Mouse (Mus musculus): ENCODE measurements at regions not wholly inside any gene's neighbourhood (a gene's known extent, or its start where the extent isn't known, plus 50 kb on each side); places are given as distances from the start of the nearest gene placed in this dataset.

DNA sequence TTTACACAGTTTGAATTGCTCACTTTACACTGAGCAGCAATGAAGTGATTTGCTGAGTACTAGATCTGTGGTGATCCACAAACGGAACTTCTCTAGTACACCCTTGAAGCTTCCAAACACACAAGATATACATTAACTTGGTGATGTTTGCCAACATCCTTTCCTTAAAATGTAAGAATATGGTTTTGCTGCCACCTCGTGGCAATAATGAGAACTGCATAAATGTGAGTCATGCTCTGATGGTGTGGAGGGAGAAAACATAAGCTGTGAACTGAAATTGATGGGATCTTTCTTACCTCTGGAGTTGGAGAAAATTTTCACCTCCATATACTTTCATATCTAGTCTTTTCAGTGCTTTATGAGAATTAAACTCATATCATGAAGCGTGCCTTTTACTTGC, 51.6 kb downstream of the Bex3 start:
- peak in 1 of 2 experiments; percentile 3 for DNase-seq (ENCODE audit: low spot score in 2 of 2)

DNA sequence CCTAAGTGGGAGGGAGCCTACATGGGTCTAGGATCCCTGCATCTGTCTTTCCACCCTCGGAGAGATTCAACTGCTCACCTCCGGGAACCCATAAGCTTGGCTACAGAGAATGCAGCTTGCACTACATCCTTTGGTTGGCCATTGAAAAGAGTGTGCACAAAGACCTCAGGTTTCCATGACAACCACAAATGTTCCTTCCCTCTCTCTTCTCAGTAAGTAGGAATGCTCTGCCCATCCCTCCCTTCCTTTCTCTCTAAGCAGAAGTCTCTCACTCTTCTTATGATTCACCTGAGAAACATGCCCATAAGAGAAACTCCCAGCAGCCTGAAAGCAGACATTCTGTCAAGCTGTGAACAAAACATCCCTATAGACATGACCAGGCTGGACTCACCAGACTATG, 95.8 kb downstream of the Bex3 start:
- no peak for DNase-seq (ENCODE audit: low spot score in 2 of 2)

Measured in heart, adult 9 months (tissue).